Mouse (Mus musculus) spleen, postnatal 0 days (tissue): ENCODE results near the gene Kcnn4. TPM values are rescaled to one million over a fixed set of nuclear protein-coding genes. Genes with fewer than 3 reads are reported as not detected.

ENCODE experiments used
- polyA plus RNA-seq: library from polyadenylated mRNA; unstranded; fragments of >200 nt; fragmentation: Nextera tagmentation; extraction: Ambion mirVana; gene quantifications from 2 replicates; pipeline ENCODE4 v1.2.1, GENCODE M21; 2015

The Kcnn4 gene
- 122 and 131 TPM in 2 replicates for polyA plus RNA-seq

DNA sequence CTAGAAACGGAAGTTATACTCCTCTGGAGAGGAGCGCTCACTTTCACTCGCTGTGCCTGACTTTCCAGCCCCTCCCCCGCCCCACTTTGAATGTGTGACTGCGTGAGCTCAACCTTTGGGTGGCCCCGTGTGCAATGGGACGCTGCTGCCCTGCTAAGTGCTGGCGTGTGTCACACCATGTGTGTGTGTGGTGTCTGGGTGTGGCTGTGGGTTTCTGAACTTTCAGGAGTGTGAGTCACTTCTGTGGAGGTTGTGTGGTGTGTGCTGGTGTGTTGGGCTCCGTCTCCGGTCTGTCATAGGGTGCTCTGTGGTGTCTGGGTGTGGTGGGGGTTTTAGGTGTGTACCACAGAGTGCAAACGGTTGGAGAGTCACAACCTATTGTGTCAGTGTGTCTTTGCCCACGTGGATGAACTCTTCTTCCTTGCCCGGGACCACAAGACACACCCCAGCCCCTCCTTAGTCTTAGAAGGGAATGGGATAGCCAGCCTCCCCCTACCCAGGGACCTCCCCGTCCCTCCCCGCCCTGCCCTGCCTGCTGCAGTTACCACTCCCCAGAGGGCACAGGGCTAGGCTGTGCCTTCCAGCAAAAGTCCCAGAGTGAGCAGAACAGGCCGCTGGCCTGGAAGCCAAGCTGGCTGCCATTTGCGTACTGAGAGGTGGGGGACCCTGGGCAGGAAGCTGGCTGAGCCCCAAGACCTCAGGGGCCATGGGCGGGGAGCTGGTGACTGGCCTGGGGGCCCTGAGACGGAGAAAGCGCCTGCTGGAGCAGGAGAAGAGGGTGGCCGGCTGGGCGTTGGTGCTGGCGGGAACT is at the start of gene Kcnn4:
Kcnn4 (plus strand) TSS at position 533 of the 811 bp plus-strand sequence.

DNA sequence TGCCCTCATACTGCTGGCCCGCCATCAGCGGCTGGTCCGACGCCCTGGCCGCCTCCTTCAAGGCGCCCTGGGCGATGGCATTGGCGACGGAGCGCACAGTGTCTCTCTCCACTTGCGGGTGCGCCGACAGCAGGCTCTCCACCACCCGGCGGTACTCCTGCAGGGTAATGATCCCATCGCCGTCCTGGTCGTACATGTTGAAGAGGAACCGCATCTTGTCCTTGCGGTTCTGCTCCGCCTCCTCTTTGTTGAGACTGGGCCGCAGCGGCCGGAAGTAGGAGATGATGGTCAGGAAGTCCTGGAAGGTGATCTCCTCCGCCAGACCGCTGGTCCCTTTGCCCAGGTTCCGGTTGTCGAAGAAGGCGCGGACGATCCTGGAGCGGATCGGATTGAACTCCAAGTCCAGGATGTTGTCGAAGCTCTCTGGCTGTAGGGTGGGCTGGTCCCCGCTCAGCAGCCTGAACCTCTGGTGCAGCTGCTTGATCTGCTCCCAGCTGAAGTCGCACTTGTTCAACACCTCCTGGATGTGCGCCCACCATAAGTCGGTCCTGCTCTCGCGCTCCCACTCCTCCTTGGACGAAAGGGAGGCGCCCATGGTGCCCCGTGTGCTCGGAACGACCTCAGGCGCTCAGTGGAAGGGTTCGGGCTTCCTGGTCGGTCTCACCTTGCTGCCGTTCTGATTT is 36.6 kb upstream of the Kcnn4 start, which contains the start of gene Tescl:
Tescl (minus strand) TSS at position 633 of the 683 bp plus-strand sequence.

DNA sequence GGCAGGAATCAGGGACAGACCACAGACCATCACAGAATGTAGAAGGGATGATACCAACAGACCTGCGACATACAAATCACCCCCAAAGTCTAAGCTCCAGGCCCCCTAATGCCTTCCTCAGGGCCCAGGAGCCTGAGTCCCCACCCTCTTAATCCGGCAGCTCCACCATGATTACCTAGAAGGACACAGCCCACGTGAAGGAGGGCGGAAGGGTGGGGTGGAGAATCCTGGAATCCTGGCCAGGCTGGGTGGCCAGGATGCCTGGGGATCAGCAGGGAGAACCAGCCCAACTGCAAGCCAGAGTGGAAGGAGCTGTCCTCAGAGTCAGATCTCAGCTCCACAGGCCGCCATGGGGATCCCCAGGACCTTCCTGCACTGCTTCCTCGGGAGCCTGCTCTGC is 21.2 kb upstream of the Kcnn4 start, which contains the start of gene Lypd5:
Lypd5 (plus strand) TSS at position 301 of the 400 bp plus-strand sequence.

DNA sequence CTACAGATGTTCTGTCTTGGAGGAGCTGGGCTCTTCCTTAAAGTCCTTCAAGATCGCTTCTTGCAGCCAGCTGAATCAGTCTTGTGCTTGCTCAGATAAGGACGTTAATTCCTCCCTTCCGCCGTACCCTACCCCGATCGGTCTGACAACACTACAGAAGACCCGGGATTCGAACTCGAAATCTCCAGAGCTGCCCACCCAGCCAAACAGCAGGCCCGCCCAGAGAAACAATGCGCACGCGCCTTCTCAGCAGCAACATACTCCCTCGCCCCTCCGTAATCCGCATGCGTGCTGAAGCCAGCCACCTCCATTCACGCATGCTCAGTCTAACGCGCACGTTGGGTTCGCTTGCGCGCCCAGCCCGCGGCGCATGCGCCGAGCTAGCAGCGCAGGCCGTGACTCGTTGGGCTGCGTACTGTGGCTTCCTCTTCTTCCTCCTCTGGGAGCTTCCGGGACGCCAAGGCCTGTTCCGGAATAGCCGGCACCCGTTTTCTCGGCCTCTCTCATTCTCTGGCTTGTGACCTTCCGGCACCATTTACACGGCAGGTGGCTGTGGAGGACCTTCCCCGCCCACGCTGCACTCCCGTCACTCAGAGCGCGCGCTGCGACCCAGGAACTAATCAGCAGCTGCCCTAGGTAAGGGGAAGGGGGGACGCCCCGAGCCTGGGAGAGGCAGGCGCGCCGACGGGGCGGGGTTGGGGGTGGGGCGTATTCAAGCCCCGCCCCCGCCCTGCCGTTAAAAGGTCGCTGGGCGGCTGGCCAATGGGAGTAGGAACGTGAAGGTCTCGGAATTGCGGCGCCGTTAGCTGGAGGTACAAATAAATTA is 29.4 kb downstream of the Kcnn4 start, which contains the start of gene Smg9:
Smg9 (plus strand) TSS at position 364 of the 826 bp plus-strand sequence.

Other genes starting within 250 kb of the Kcnn4 start
- 5.1 and 6.2 TPM in 2 replicates for gene Zfp235, start 236.1 kb upstream of the Kcnn4 start, polyA plus RNA-seq
- 0.67 and 0.76 TPM in 2 replicates for gene Zfp114, start 195.2 kb upstream of the Kcnn4 start, polyA plus RNA-seq
- 1.8 and 2.0 TPM in 2 replicates for gene Zfp111, start 158.8 kb upstream of the Kcnn4 start, polyA plus RNA-seq
- 0.84 and 0.97 TPM in 2 replicates for gene Zfp109, start 132.7 kb upstream of the Kcnn4 start, polyA plus RNA-seq
- gene Zfp108, start 115.5 kb upstream of the Kcnn4 start, polyA plus RNA-seq, result 0.54 and 0.76 TPM in 2 replicates
- 1.5 and 1.6 TPM in 2 replicates for gene Zfp93, start 99.8 kb upstream of the Kcnn4 start, polyA plus RNA-seq
- gene Zfp61, start 69.0 kb upstream of the Kcnn4 start, polyA plus RNA-seq, result 7.3 and 9.7 TPM in 2 replicates
- gene Zfp94, start 53.6 kb upstream of the Kcnn4 start, polyA plus RNA-seq, result 3.8 and 5.0 TPM in 2 replicates
- gene Tescl, start 36.3 kb upstream of the Kcnn4 start, polyA plus RNA-seq, result not detected in 2 replicates
- gene Lypd5, start 21.1 kb upstream of the Kcnn4 start, polyA plus RNA-seq, result 0.08 TPM in 1 of 2 replicates, not detected in the other
- gene Smg9, start 29.4 kb downstream of the Kcnn4 start, polyA plus RNA-seq, result 24.6 and 25.3 TPM in 2 replicates
- gene Irgc1, start 82.0 kb downstream of the Kcnn4 start, polyA plus RNA-seq, result 0.29 and 0.42 TPM in 2 replicates
- gene Plaur, start 92.2 kb downstream of the Kcnn4 start, polyA plus RNA-seq, result 26.4 and 31.6 TPM in 2 replicates
- 5.3 and 6.6 TPM in 2 replicates for gene Cadm4, start 111.8 kb downstream of the Kcnn4 start, polyA plus RNA-seq
- gene Zfp428, start 136.7 kb downstream of the Kcnn4 start, polyA plus RNA-seq, result 6.1 and 9.6 TPM in 2 replicates
- 0.11 TPM in 1 of 2 replicates, not detected in the other for gene AC161166.1, start 142.2 kb downstream of the Kcnn4 start, polyA plus RNA-seq
- 1.5 and 2.0 TPM in 2 replicates for gene Irgq, start 160.4 kb downstream of the Kcnn4 start, polyA plus RNA-seq
- 0.21 TPM in 1 of 2 replicates, not detected in the other for gene Pinlyp, start 175.9 kb downstream of the Kcnn4 start, polyA plus RNA-seq
- gene Xrcc1, start 176.0 kb downstream of the Kcnn4 start, polyA plus RNA-seq, result 40.3 and 40.4 TPM in 2 replicates
- gene Ethe1, start 217.3 kb downstream of the Kcnn4 start, polyA plus RNA-seq, result 23.2 and 28.2 TPM in 2 replicates
- gene Zfp575, start 217.4 kb downstream of the Kcnn4 start, polyA plus RNA-seq, result 1.0 and 1.5 TPM in 2 replicates
- gene Phldb3, start 240.5 kb downstream of the Kcnn4 start, polyA plus RNA-seq, result 0.28 and 0.38 TPM in 2 replicates